Comparison of ENCODE assay signal across 11 mouse cellular contexts in genomic region chr15:80572291-80572690, GRCm38 (mm10). TPM values are rescaled to one million over a fixed set of nuclear protein-coding genes. Genes with fewer than 3 reads are reported as not detected.
DNase-seq lines count a peak whose midpoint lies in the region; ATAC-seq and TF ChIP-seq lines count a peak whose summit lies in the region.
"Had no signal": no experiment of that assay in that cellular context is flagged by ENCODE, and none has a peak within 500 bp of the region (broad histone marks: within the 10 kb centered on the region; RNA-seq: fewer than 3 reads in every experiment).

TSS of gene Grap2 (plus strand) at chr15:80572594.

- TF ChIP-seq POLR2A in bone marrow, adult 2 months (IDR thresholded peaks at IDR 0.05; ENCODE audit: borderline replicate concordance, control insufficient read depth, low read depth, low read length): peak; percentile 61

- no peak within 1 kb of the TSS for H3K9ac ChIP-seq in liver, embryonic 13.5 days
- no peak within 1 kb of the TSS for H3K9ac ChIP-seq in kidney, embryonic 16.5 days (replicated peaks; ENCODE audit: low read length)
- H3K9ac ChIP-seq: embryonic facial prominence, embryonic 15.5 days; hindbrain, embryonic 15.5 days; limb, embryonic 15.5 days had no signal

- peak within 1 kb of the TSS; percentile 71 for H3K27ac ChIP-seq in bone marrow, adult 2 months (ENCODE audit: control insufficient read depth, insufficient read depth, low read depth, low read length, poor library complexity)
- H3K27ac ChIP-seq in liver, embryonic 13.5 days: no peak within 1 kb of the TSS
- no peak within 1 kb of the TSS for H3K27ac ChIP-seq in kidney, embryonic 16.5 days (ENCODE audit: low read length)
- H3K27ac ChIP-seq: embryonic facial prominence, embryonic 15.5 days; hindbrain, embryonic 15.5 days; limb, embryonic 15.5 days had no signal

- peaks cover 62% of the 10 kb centered on the region for H3K27me3 ChIP-seq in liver, embryonic 13.5 days
- peaks cover 16% of the 10 kb centered on the region for H3K27me3 ChIP-seq in kidney, embryonic 16.5 days (ENCODE audit: insufficient read depth, low read length)
- H3K27me3 ChIP-seq: hindbrain, embryonic 15.5 days had no signal

- H3K36me3 ChIP-seq in liver, embryonic 13.5 days: no peaks in the 10 kb centered on the region
- H3K36me3 ChIP-seq in kidney, embryonic 16.5 days (ENCODE audit: insufficient read depth, low read length): no peaks in the 10 kb centered on the region
- H3K36me3 ChIP-seq: embryonic facial prominence, embryonic 15.5 days; hindbrain, embryonic 15.5 days; limb, embryonic 15.5 days had no signal

- peak; percentile 92 for DNase-seq in CD4-positive, CD25-positive, alpha-beta regulatory T cell, adult 2 months (ENCODE audit: low read depth, low spot score)
- DNase-seq in liver, embryonic 13.5 days: no peak
- peak; percentile 56 for DNase-seq in spleen, adult 12 weeks (ENCODE audit: low spot score)
- no peak for DNase-seq in cerebellum, postnatal 4 days (ENCODE audit: low spot score in 2 of 2)
- DNase-seq in kidney, adult 8-10 months: no peak
- DNase-seq in left cerebral cortex, adult 11 months (ENCODE audit: low spot score): no peak

- 0 out of 2 replicates have a peak within 1 kb of the TSS, but pooled peaks have one; percentile 18 for H3K4me2 ChIP-seq in liver, embryonic 13.5 days
- no peak within 1 kb of the TSS for H3K4me2 ChIP-seq in kidney, embryonic 16.5 days (replicated peaks; ENCODE audit: low read depth, low read length)
- H3K4me2 ChIP-seq: embryonic facial prominence, embryonic 15.5 days; hindbrain, embryonic 15.5 days; limb, embryonic 15.5 days had no signal

- WGBS in bone marrow, adult 2 months: 7% methylated on average over 12 of the region's 12 CpGs
- WGBS in liver, embryonic 13.5 days (ENCODE audit: insufficient replicate concordance): 17% methylated on average over 12 of the region's 12 CpGs
- WGBS in kidney, embryonic 16.5 days: 68% methylated on average over 12 of the region's 12 CpGs

- ATAC-seq in liver, embryonic 13.5 days (ENCODE audit: low read depth): no peak
- no peak for ATAC-seq in kidney, embryonic 16.5 days (ENCODE audit: low FRiP score, low TSS enrichment)

- peaks cover 2% of the 10 kb centered on the region; the same call in 1 of the 2 replicates for H3K4me1 ChIP-seq in bone marrow, adult 2 months (ENCODE audit: control insufficient read depth, insufficient read depth, low read length)
- no peaks in the 10 kb centered on the region for H3K4me1 ChIP-seq in liver, embryonic 13.5 days (replicated peaks)
- no peaks in the 10 kb centered on the region for H3K4me1 ChIP-seq in kidney, embryonic 16.5 days (ENCODE audit: insufficient read depth, low read length)
- H3K4me1 ChIP-seq: limb, embryonic 15.5 days had no signal

- TF ChIP-seq CTCF in bone marrow, adult 2 months (IDR thresholded peaks at IDR 0.05; ENCODE audit: control insufficient read depth, insufficient read depth, low read length): no peak

- H3K4me3 ChIP-seq in bone marrow, adult 2 months (replicated peaks; ENCODE audit: control insufficient read depth, low read depth, low read length): peak within 1 kb of the TSS; percentile 73
- H3K4me3 ChIP-seq in liver, embryonic 13.5 days (replicated peaks): no peak within 1 kb of the TSS
- no peak within 1 kb of the TSS for H3K4me3 ChIP-seq in kidney, embryonic 16.5 days (ENCODE audit: low read length)
- H3K4me3 ChIP-seq: embryonic facial prominence, embryonic 15.5 days; hindbrain, embryonic 15.5 days; limb, embryonic 15.5 days had no signal

- H3K9me3 ChIP-seq in liver, embryonic 13.5 days (replicated peaks): no peaks in the 10 kb centered on the region
- H3K9me3 ChIP-seq in kidney, embryonic 16.5 days (ENCODE audit: low read length): no peaks in the 10 kb centered on the region
- H3K9me3 ChIP-seq: embryonic facial prominence, embryonic 15.5 days; hindbrain, embryonic 15.5 days; limb, embryonic 15.5 days had no signal

RNA-seq across cellular contexts. Expression of gene Grap2, which starts in this region (rescaled TPM):
- 36.0 and 52.0 TPM in 2 replicates for polyA plus RNA-seq in bone marrow, adult 2 months (2011; ENCODE audit: insufficient read depth, insufficient read length, low replicate concordance, missing spikeins)
- 31.6 and 33.2 TPM in 2 replicates for polyA plus RNA-seq in liver, embryonic 13.5 days (2015; fragmentation: Nextera tagmentation; extraction: Ambion mirVana)
- 0.62 and 0.81 TPM in 2 replicates for polyA plus RNA-seq in kidney, embryonic 16.5 days (2015; fragmentation: Nextera tagmentation; extraction: Ambion mirVana)

Comparison
In these comparisons a context has a peak if more than half of its experiments do, and no peak if none do; other contexts are left out.
1. RNA of gene Grap2 (polyA plus RNA-seq): 36.0 to 52.0 TPM in bone marrow, adult 2 months and 31.6 to 33.2 TPM in liver, embryonic 13.5 days; 0.62 to 0.81 TPM in kidney, embryonic 16.5 days; every median in the first group is over 10 times any median in the second.
2. DNase-seq: peak in CD4-positive, CD25-positive, alpha-beta regulatory T cell, adult 2 months (single experiment) and spleen, adult 12 weeks (single experiment); none in liver, embryonic 13.5 days (single experiment), cerebellum, postnatal 4 days (0 of 2), kidney, adult 8-10 months (0 of 2) and left cerebral cortex, adult 11 months (single experiment).